Mouse (Mus musculus) inflammation-experienced regulatory T-cells (primary cell): ENCODE results near the gene Olfr169. TPM values are rescaled to one million over a fixed set of nuclear protein-coding genes. Genes with fewer than 3 reads are reported as not detected.

ENCODE experiments used
- polyA plus RNA-seq, 2 experiments: library from polyadenylated mRNA; unstranded; fragments of 100-300 nt; shearing (Covaris generic); gene quantifications; one replicate each; pipeline ENCODE4 v1.2.1; 2017

The Olfr169 gene
- polyA plus RNA-seq, result not detected

DNA sequence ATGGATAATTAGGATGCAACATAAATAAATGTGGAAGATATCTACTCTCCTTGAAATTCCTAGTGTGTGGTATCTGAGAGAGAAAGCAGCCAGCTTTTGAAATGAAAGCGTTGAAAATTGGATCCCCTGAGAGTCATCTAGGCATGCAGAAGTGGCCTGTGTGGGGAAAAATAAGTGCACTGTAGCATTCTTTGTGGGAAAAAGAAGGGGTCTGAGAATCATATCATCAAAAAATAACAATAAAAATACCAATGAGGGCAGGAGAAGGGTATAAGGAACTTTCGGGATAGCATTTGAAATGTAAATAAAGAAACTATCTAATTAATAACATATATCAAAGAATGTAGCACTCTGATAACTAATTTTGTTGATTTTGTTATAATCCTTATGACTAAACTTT lies at the start of gene Olfr169:
Olfr169 (minus strand) TSS at position 101 of the 400 bp plus-strand sequence.

DNA sequence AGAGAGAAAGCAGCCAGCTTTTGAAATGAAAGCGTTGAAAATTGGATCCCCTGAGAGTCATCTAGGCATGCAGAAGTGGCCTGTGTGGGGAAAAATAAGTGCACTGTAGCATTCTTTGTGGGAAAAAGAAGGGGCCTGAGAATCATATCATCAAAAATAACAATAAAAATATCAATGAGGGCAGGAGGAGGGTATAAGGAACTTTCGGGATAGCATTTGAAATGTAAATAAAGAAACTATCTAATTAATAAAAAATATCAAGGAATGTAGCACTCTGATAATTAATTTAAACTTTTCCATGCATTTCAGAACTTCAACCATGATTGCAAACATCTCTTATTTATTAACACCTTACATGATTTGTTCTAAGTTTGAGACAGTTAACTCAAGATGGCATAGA lies 40.2 kb upstream of the Olfr169 start, which contains the start of gene Olfr170:
Olfr170 (minus strand) TSS at position 101 of the 400 bp plus-strand sequence.

DNA sequence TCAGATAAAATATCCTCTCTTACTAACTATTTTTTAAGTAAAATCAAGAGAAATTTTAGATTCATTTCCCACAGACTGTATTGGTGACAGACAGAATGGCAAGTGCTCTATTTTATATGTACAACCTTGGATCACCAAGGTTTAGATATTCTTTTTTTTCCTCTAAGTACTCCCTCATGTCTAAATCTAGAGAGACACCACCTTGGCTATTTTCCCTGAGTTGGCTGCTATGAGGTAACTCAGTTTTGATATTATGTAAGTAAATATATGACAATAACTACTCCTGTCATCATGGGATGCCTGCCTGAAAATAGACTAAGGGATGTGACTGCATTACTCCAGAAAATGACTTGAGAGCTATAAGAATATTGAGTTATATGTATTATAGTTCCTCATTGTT lies 36.2 kb downstream of the Olfr169 start, which contains the start of gene Olfr168:
Olfr168 (minus strand) TSS at position 101 of the 400 bp plus-strand sequence.

DNA sequence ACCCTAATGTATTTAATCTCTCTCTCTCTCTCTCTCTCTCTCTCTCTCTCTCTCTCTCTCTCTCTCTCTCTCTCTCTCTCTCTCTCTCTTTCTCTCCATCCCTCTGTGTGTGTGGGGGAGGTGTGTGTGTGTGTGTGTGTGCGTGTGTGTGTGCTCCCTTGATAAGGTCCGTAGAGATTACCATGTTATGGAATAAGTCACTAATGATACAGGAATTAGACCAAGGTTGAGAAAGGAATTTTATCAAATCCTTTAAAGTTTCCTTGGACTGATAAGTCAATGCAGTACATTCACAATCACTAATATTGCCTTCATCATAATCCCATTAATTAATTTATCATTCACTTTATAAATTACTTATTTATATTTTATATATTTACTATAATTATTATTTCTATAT lies 49.4 kb downstream of the Olfr169 start, which contains the start of gene Olfr167:
Olfr167 (minus strand) TSS at position 101 of the 400 bp plus-strand sequence.

Other genes with a start within 250 kb of the Olfr169 start
- gene Olfr165, start 148.7 kb downstream of the Olfr169 start, polyA plus RNA-seq, result not detected
- under 1 TPM; 0.07 to 0.73 TPM for gene Olfr166, start 88.1 kb downstream of the Olfr169 start, polyA plus RNA-seq
- under 1 TPM; 0.04 to 0.29 TPM for gene Olfr167, start 49.5 kb downstream of the Olfr169 start, polyA plus RNA-seq
- under 1 TPM in 1 of 2 experiments, not detected in 1; 0.77 TPM for gene Olfr168, start 36.3 kb downstream of the Olfr169 start, polyA plus RNA-seq
- gene Olfr170, start 40.1 kb upstream of the Olfr169 start, polyA plus RNA-seq, result under 1 TPM in 1 of 2 experiments, not detected in 1; 0.61 TPM
- gene Olfr171, start 58.1 kb upstream of the Olfr169 start, polyA plus RNA-seq, result 1 to 10 TPM in 1 of 2 experiments, not detected in 1; 1.9 TPM
- gene Lamp3, start 134.6 kb upstream of the Olfr169 start, polyA plus RNA-seq, result under 1 TPM in 1 of 2 experiments, not detected in 1; 0.06 TPM
- gene B3gnt5, start 188.4 kb upstream of the Olfr169 start, polyA plus RNA-seq, result 10 to 100 TPM; 15.6 to 15.8 TPM